Mouse (Mus musculus) left cerebral cortex, postnatal 14 days (tissue): ENCODE data around the gene Ccdc96. TPM values are rescaled to one million over a fixed set of nuclear protein-coding genes. Genes with fewer than 3 reads are reported as not detected.

Source experiments
- DNase-seq, 2 experiments: peaks; one replicate each; pipeline ENCODE4 v3.0.0; 2021 to 2022; ENCODE audit warnings: low spot score in 2 of 2, mixed read lengths in 1 of 2
- intact Hi-C: fragments of 180-260 bp; cut with DNase I; formaldehyde crosslinking; loops from one replicate; pipeline ENCODE4 v1.15.1; 2025
- long read RNA-seq, 2 experiments: library from polyadenylated mRNA; stranded (forward); transcript quantifications; one replicate each; pipeline ENCODE4 v2.0.0; 2021
- total RNA-seq, 2 experiments: library from RNA; stranded (reverse); gene quantifications; 2 replicates each; pipeline ENCODE4 v1.2.3; 2021

Ccdc96 gene
- total RNA-seq, result 1 to 10 TPM; 1.3 TPM
- long read RNA-seq, experiment 1, partial matches to known transcripts, result 0 of 4 reads
- long read RNA-seq, experiment 1, other reads (novel, unspliced or antisense), result 0 of 4 reads
- long read RNA-seq, experiment 2, partial matches to known transcripts, result 0 of 2 reads
- long read RNA-seq, experiment 2, other reads (novel, unspliced or antisense), result 0 of 2 reads

GRCm38 (mm10) chr5:36484171-36484990 is at the start of gene Ccdc96, which contains the start of gene Tada2b:
Gene Ccdc96 (plus strand): TSS chr5:36484588.
Gene Tada2b (minus strand): TSS chr5:36484285.
- peak; percentile 98 to 99 for DNase-seq

DNA sequence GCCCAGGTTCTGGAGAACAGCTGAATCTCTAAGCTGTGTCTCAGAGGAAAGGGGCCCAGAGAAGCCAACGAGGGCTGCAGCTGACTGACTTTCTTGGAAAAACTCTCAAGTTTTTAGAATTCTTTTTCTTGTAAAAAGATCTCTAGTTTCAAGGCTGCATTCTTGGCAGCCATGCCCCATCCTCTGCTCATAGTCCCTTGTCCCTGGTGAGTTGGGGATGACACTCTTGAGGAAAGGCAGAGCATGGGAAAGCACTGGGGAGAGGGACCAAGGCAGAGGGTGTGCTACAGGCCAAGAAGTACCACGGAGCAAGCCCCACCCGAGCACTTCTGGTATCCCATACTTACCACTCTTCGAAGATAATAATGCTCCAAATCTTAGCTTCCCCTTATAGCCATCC is 47.5 kb upstream of the Ccdc96 start:
- intact Hi-C loops, result no loop called here
- DNase-seq, result no peak

More at GRCm38 (mm10) chr5:36484171-36484990, at the start of gene Ccdc96, which contains the start of gene Tada2b:
- intact Hi-C loops, result loop anchor here (5.0 kb wide), 1 partner anchor 98 kb away; no protein-coding TSS in a partner anchor

- DNase-seq, result no peak
Measured at GRCm38 (mm10) chr5:36440741-36441140, 43.6 kb upstream of the Ccdc96 start.

DNA sequence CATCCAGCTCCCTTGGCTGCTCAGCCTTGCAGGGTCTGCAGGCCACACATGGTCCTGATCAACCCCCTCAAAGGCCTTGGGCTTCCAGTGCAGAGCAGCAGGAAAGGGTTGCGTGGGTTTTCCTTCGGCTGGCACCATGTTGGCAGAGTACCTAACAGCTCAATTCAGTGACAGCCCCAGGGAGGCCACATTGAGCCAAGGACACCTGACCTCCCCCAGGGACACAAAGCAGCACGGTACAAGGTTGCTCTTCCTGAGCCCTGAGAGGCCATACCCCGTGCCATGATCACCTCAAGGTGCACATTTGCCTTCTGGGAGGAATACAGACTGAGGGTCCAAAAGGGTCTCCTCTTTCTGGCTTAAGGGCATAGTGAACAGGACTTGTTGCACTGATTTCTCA is 39.8 kb upstream of the Ccdc96 start:
- intact Hi-C loops, result no loop called here

More at GRCm38 (mm10) chr5:36440741-36441140, 43.6 kb upstream of the Ccdc96 start:
- intact Hi-C loops, result no loop called here

DNA sequence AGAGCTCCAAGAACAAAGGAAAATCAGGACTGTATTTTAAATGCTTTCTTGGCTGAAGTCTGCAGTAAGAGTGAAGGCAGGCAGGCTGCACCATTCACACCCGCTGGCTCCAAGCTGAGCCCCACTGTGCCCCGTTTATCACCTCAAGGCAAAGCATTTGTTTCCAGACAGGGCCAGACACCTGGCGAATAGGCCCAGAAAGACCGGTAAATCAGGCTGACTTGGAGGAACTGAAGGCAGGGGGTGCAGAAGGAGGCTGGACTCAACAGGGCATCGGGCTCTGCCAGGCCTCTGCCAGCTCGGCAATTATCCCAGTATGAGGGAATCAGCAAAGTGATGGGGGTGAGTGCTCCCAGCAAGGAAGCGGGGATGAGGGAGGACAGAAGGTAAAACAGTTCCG is 39.4 kb upstream of the Ccdc96 start:
- intact Hi-C loops, result no loop called here
- DNase-seq, result no peak

More for the DNA sequence above, 39.8 kb upstream of the Ccdc96 start:
- DNase-seq, result no peak

DNA sequence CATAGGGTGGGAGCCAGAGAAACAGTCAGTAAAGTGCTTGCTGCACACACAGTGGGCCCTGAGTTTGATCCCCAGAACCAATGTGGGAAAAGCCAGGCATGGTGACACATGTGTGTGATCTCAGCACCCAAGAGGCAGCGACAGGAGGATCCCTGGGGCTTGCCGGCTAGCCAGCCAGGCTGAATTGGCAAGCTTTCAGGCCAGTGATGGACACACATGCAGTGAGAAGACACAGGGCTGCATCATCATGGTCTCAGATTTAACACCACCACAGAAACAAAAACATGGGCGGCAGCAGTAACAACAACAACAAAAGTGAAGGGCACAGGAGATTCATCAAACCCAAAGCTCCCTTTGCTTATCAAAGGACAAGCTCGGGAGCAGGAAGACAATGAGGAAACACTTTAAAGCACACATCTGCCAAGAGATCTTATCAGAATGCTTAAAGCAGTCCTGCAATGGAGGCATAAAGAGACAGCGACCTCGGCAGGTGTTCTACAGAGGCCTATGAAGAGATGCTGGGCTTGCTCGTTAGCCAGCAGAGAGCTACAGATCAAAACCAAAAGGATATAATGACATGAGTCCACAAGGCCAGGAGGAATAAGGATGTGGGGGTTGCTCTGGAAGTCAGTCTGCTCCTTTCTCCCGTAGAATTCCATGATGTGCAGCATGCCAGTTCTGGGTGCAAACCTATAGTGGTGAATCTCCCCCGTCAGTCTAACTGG is 38.1 kb upstream of the Ccdc96 start:
- intact Hi-C loops, result no loop called here
- DNase-seq, result no peak

DNA sequence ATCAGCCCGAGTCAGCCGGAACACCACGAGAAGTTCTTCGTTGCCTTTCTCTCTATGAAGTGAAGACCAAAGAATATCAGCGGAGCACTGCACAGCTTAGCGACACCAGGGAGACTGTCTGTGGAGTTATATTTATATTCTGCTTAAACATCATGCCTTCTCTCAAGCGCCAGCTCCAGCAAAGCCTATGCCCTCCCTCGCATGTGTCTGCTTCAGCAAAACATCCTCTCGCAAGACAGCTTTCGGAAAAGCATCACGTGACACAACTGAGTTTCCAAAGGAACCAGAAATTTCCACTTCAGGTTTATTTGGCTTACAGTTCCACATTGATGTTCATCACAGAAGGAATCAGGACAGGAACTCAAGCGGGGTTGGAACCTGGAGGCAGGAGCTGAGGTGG is 36.5 kb upstream of the Ccdc96 start:
- no peak for DNase-seq
- intact Hi-C loops, result no loop called here

- intact Hi-C loops, result no loop called here
- no peak for DNase-seq
Measured at GRCm38 (mm10) chr5:36449710-36450358, 34.6 kb upstream of the Ccdc96 start.

GRCm38 (mm10) chr5:36451119-36451518 is 33.3 kb upstream of the Ccdc96 start:
- DNase-seq, result no peak
- intact Hi-C loops, result no loop called here

DNA sequence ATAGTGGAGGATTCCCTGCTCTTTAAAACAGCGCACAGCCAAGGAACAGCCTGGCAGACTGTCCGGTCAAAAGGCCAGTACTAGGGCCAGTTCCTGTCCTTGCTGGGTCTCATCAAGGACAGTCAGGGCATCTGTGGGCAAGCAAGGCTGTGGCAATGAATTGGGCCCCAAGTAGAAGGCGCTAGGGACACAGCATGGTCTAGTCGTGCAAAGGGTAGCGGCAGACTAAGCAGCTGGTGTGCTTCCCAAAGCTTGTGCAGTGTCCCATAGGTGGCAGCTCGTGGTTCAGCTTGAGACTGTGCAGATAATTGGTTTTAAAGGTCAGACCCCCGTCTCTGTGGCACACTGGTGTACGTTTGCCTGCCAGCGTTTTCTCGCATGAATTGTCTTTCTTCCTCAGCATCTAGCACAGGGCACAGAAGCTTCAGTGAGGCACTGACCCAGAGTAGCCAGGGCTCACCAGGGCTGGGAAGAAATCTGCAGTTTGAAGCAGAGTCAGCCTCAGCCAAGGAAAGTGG is 32.5 kb upstream of the Ccdc96 start:
- DNase-seq, result no peak
- intact Hi-C loops, result no loop called here

- no peak for DNase-seq
- intact Hi-C loops, result no loop called here
Measured at GRCm38 (mm10) chr5:36452821-36453220, 31.6 kb upstream of the Ccdc96 start.

GRCm38 (mm10) chr5:36457706-36458105 is 26.7 kb upstream of the Ccdc96 start:
- intact Hi-C loops, result no loop called here
- DNase-seq, result no peak

GRCm38 (mm10) chr5:36458926-36459325 is 25.5 kb upstream of the Ccdc96 start:
- intact Hi-C loops, result no loop called here
- DNase-seq, result peak in 1 of 2 experiments; percentile 42

DNA sequence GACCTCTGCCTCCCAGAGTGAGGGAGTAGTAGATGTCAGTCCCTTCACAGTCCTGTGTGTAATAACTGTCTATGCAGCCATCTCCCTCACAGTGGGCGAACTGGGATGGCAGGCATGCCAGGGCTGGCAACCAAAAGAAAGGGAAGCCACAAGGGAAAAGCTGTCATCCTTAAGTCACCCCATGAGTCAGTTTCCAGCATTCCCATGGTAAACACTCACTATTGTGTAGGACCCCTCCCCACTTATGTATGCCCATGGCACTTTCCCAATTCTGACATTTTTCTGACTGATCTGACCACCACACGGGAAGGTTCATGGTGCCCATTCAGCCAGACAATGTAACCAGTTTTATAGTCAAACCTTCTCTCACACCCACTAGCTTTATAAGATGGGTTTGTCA is 23.7 kb upstream of the Ccdc96 start:
- intact Hi-C loops, result loop anchor here (5.0 kb wide), 1 partner anchor 282 kb away; no protein-coding TSS in a partner anchor

GRCm38 (mm10) chr5:36461231-36461630 is 23.2 kb upstream of the Ccdc96 start:
- DNase-seq, result no peak
- intact Hi-C loops, result loop anchor here (5.0 kb wide), 1 partner anchor 281 kb away; no protein-coding TSS in a partner anchor

More for the DNA sequence above, 23.7 kb upstream of the Ccdc96 start:
- no peak for DNase-seq

GRCm38 (mm10) chr5:36462810-36463209 is 21.6 kb upstream of the Ccdc96 start:
- intact Hi-C loops, result loop anchor here (5.0 kb wide), 1 partner anchor 279 kb away; no protein-coding TSS in a partner anchor

GRCm38 (mm10) chr5:36463391-36463790 is 21.0 kb upstream of the Ccdc96 start:
- no peak for DNase-seq

More at GRCm38 (mm10) chr5:36462810-36463209, 21.6 kb upstream of the Ccdc96 start:
- peak; percentile 74 to 79 for DNase-seq

DNA sequence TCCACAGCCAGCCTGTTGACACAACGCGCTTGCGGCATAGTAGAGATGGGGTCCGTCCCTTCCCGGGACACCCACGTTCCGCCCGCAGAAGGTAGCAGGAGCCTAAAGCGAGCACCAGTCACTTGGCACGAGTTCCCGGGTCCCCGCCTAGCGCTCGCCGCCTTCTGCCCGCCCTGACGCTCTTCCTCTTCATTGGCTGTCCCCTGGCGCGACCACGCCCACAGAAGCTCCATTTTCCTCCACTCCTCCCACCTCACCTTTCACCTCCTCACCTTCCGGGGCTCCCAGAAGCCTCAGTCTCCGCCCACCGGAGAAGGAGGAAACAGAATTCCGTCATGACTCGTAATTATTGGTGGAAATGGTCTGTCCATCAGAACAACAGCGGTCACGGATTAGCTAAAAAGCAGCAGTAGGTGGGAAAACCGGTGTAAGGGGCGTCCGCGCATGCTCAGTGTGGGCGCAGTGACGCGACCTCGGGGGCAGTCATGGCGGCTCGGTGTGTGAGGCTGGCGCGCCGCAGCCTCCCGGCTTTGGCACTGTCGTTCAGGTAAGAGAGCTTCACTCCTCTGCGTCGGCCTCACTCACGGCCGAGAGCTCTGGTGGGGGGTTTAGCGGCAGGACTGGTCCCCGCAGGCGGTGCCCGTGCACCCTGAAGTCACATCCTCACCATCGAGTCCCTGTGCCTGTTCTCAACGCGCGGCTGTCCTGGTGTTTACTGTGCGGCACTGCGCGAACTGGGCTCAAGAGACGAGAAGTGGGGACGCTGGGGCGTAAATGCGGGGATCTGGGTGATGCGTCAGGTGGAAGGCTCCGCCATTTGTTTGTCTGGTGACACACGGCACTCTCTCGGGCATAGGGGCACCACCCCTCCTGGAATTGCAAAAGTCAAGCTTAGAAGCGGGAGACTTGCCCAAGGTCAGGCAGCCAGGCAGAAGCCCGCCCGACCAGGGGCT is 19.4 kb upstream of the Ccdc96 start, which contains the start of gene Grpel1:
Gene Grpel1, plus strand, starts transcription at position 290 of the 953 bp plus-strand sequence.
- intact Hi-C loops, result loop anchor here (5.0 kb wide), 1 partner anchor 277 kb away; no protein-coding TSS in a partner anchor
- DNase-seq, result peak; percentile 98 to 100

More at GRCm38 (mm10) chr5:36463391-36463790, 21.0 kb upstream of the Ccdc96 start:
- intact Hi-C loops, result loop anchor here (5.0 kb wide), 1 partner anchor 279 kb away; no protein-coding TSS in a partner anchor
